Mouse (Mus musculus) stomach, embryonic 16.5 days (tissue): ENCODE measurements around the gene Slc44a4. TPM values are rescaled to one million over a fixed set of nuclear protein-coding genes. Genes with fewer than 3 reads are reported as not detected.
A peak's percentile ranks its signal among the peaks of the same experiment; 100 is the strongest.
"Not testable (repeated sequence)": the region's sequence is repeated elsewhere in the genome, so short reads cannot be mapped to it uniquely, and the experiment has no call there.

Source experiments
- ATAC-seq: fragments of 200-750 bp; cut with Nextera tagmentation; 2 replicates; pipeline ENCODE4 v1.8.0; 2017; ENCODE audit warnings: moderate number of reproducible peaks, moderate TSS enrichment; ENCODE audit not compliant: insufficient read depth, low FRiP score
- H3K27ac ChIP-seq: fragments of 300-500 bp; sonication (generic); 2 replicates; pipeline ENCODE4 v1.5.1; 2014; ENCODE audit warnings: low read length
- H3K27me3 ChIP-seq: fragments of 300-500 bp; sonication (generic); 2 replicates; pipeline ENCODE4 v1.6.1; 2014; ENCODE audit warnings: low read length, control low read depth, mixed read lengths; ENCODE audit not compliant: control insufficient read depth, insufficient read depth
- H3K36me3 ChIP-seq: fragments of 300-500 bp; sonication (generic); 2 replicates; pipeline ENCODE4 v1.6.1; 2014; ENCODE audit warnings: low read length; ENCODE audit not compliant: control insufficient read depth, insufficient read depth
- H3K4me1 ChIP-seq: fragments of 300-500 bp; sonication (generic); 2 replicates; pipeline ENCODE4 v1.6.1; 2014; ENCODE audit warnings: low read length, control low read depth, mixed read lengths; ENCODE audit not compliant: control insufficient read depth, insufficient read depth
- H3K4me2 ChIP-seq: fragments of 300-500 bp; sonication (generic); 2 replicates; pipeline ENCODE4 v1.6.1; 2014; ENCODE audit warnings: low read depth, low read length, mixed read lengths
- H3K4me3 ChIP-seq: fragments of 300-500 bp; sonication (generic); replicated peaks from 2 replicates; pipeline ENCODE4 v1.5.1; 2014; ENCODE audit warnings: mild to moderate bottlenecking, low read length
- H3K9ac ChIP-seq: fragments of 300-500 bp; sonication (generic); 2 replicates; pipeline ENCODE4 v1.6.1; 2014; ENCODE audit warnings: low read length
- H3K9me3 ChIP-seq: fragments of 300-500 bp; sonication (generic); replicated peaks from 2 replicates; pipeline ENCODE4 v1.6.1; 2016; ENCODE audit warnings: low read length, control low read depth; ENCODE audit not compliant: control insufficient read depth
- WGBS: fragments of 180-500 bp; shearing (Covaris S2); extraction: QIAGEN DNeasy Blood & Tissue Kit; methylation state at CpG from one replicate; pipeline ENCODE4 v1.1.7; 2014; 5-methylcytosine and 5-hydroxymethylcytosine counted together
- polyA plus RNA-seq: library from polyadenylated mRNA; unstranded; fragments of >200 nt; fragmentation: Nextera tagmentation; extraction: Ambion mirVana; gene quantifications from 2 replicates; pipeline ENCODE4 v1.2.1, GENCODE M21; 2015

The Slc44a4 gene
- polyA plus RNA-seq, 1 experiment from 2014 or later = 19.3 TPM

- no peak for ATAC-seq
- Histone ChIP-seq H3K9me3 (no peaks in the 10 kb centered on the region), H3K4me3 (no peak overlapping the region), H3K9ac (no peak overlapping the region), H3K4me1 (peaks cover 4% of the 10 kb centered on the region; the same call in 1 of the 2 replicates), H3K36me3 (peaks cover 10% of the 10 kb centered on the region; the same call in 1 of the 2 replicates), H3K27me3 (0 out of 2 replicates have a peak, but pooled peaks cover 4% of the 10 kb centered on the region), H3K27ac (no peak overlapping the region), H3K4me2 (no peak overlapping the region)
- 87% methylated on average over 4 of the region's 4 CpGs for WGBS
Observed at GRCm38 (mm10) chr17:34953904-34954303, 39.6 kb downstream of the Slc44a4 start.

GRCm38 (mm10) chr17:34954831-34955230, 40.6 kb downstream of the Slc44a4 start:
- Histone ChIP-seq H3K27me3 (0 out of 2 replicates have a peak, but pooled peaks cover 4% of the 10 kb centered on the region), H3K4me3 (no peak overlapping the region), H3K4me2 (no peak overlapping the region), H3K4me1 (peaks cover 4% of the 10 kb centered on the region; the same call in 1 of the 2 replicates), H3K36me3 (peaks cover 6% of the 10 kb centered on the region; the same call in 1 of the 2 replicates), H3K27ac (no peak overlapping the region), H3K9ac (no peak overlapping the region), H3K9me3 (no peaks in the 10 kb centered on the region)
- WGBS = 91% methylated on average over 4 of the region's 4 CpGs
- no peak for ATAC-seq

GRCm38 (mm10) chr17:34955884-34956283, 41.6 kb downstream of the Slc44a4 start:
- WGBS = 75% methylated on average over 3 of the region's 3 CpGs
- no peak overlapping the region for H3K27ac ChIP-seq
- H3K4me1 ChIP-seq = peaks cover 6% of the 10 kb centered on the region
- 0 out of 2 replicates have a peak, but pooled peaks cover 4% of the 10 kb centered on the region for H3K27me3 ChIP-seq
- no peak overlapping the region for H3K4me2 ChIP-seq
- H3K36me3 ChIP-seq = no peaks in the 10 kb centered on the region
- no peaks in the 10 kb centered on the region for H3K9me3 ChIP-seq
- no peak for ATAC-seq
- H3K9ac ChIP-seq = no peak overlapping the region
- H3K4me3 ChIP-seq = no peak overlapping the region

GRCm38 (mm10) chr17:34956340-34956739, 42.1 kb downstream of the Slc44a4 start:
- no peak overlapping the region for H3K9ac ChIP-seq
- no peaks in the 10 kb centered on the region for H3K36me3 ChIP-seq
- H3K4me1 ChIP-seq = peaks cover 8% of the 10 kb centered on the region
- H3K27me3 ChIP-seq = 0 out of 2 replicates have a peak, but pooled peaks cover 4% of the 10 kb centered on the region
- no peak overlapping the region for H3K4me2 ChIP-seq
- H3K4me3 ChIP-seq = no peak overlapping the region
- no peak overlapping the region for H3K27ac ChIP-seq
- 41% methylated on average over 1 of the region's 1 CpGs for WGBS
- no peaks in the 10 kb centered on the region for H3K9me3 ChIP-seq
- no peak for ATAC-seq

GRCm38 (mm10) chr17:34957291-34957690, 43.0 kb downstream of the Slc44a4 start:
- peak overlapping the region; percentile 19; the same call in 1 of the 2 replicates for H3K4me2 ChIP-seq
- not testable (repeated sequence) for H3K27ac ChIP-seq, ATAC-seq, H3K36me3 ChIP-seq, H3K9me3 ChIP-seq, H3K9ac ChIP-seq, H3K27me3 ChIP-seq
- peaks cover 15% of the 10 kb centered on the region for H3K4me1 ChIP-seq
- WGBS = 13% methylated on average over 29 of the region's 40 CpGs
- H3K4me3 ChIP-seq = peak overlapping the region; percentile 11; the same call in 1 of the 2 replicates

- not testable (repeated sequence) for H3K9me3 ChIP-seq, H3K4me2 ChIP-seq, H3K27me3 ChIP-seq, H3K4me3 ChIP-seq, ATAC-seq, H3K36me3 ChIP-seq, H3K9ac ChIP-seq, H3K27ac ChIP-seq
- WGBS = 31% methylated on average over 27 of the region's 40 CpGs
- H3K4me1 ChIP-seq = peaks cover 17% of the 10 kb centered on the region
Observed at GRCm38 (mm10) chr17:34957966-34958365, 43.7 kb downstream of the Slc44a4 start.

- peak overlapping the region; percentile 62 for H3K4me3 ChIP-seq
- under 1% methylated on average over 25 of the region's 47 CpGs for WGBS
- H3K36me3 ChIP-seq, H3K27me3 ChIP-seq, ATAC-seq, H3K27ac ChIP-seq, H3K9me3 ChIP-seq, H3K9ac ChIP-seq: not testable (repeated sequence)
- H3K4me1 ChIP-seq = peaks cover 17% of the 10 kb centered on the region
- H3K4me2 ChIP-seq = peak overlapping the region; percentile 48
Observed at GRCm38 (mm10) chr17:34958734-34959129, 44.5 kb downstream of the Slc44a4 start.

- Histone ChIP-seq H3K27ac (peak within 1 kb of the TSS; percentile 99), H3K4me3 (peak within 1 kb of the TSS; percentile 62), H3K4me1 (peaks cover 17% of the 10 kb centered on the region), H3K4me2 (peak within 1 kb of the TSS; percentile 66), H3K9ac (peak within 1 kb of the TSS; percentile 78)
- peak; percentile 95 for ATAC-seq
- H3K27me3 ChIP-seq, H3K9me3 ChIP-seq, H3K36me3 ChIP-seq: not testable (repeated sequence)
- WGBS = 0% methylated on average over 25 of the region's 32 CpGs
Observed at GRCm38 (mm10) chr17:34959130-34959778, 45.0 kb downstream of the Slc44a4 start, which contains the start of gene Hspa1b. TSS of gene Hspa1b (minus strand) at chr17:34959238.

GRCm38 (mm10) chr17:34959881-34960515, 45.7 kb downstream of the Slc44a4 start:
- H3K36me3 ChIP-seq = no peaks in the 10 kb centered on the region
- H3K27me3 ChIP-seq = 0 out of 2 replicates have a peak, but pooled peaks cover 3% of the 10 kb centered on the region
- ATAC-seq = no peak; the same call in 1 of the 2 replicates
- H3K27ac ChIP-seq = peak overlapping the region; percentile 99
- no peaks in the 10 kb centered on the region for H3K9me3 ChIP-seq
- 13% methylated on average over 12 of the region's 12 CpGs for WGBS
- H3K4me3 ChIP-seq = peak overlapping the region; percentile 62
- peaks cover 21% of the 10 kb centered on the region for H3K4me1 ChIP-seq
- H3K4me2 ChIP-seq = peak overlapping the region; percentile 66
- peak overlapping the region; percentile 78 for H3K9ac ChIP-seq
